Mouse (Mus musculus) erythroblast, embryonic 14.5 days (primary cell): ENCODE measurements around the gene Vstm2a. TPM values are rescaled to one million over a fixed set of nuclear protein-coding genes. Genes with fewer than 3 reads are reported as not detected.

Source experiments
- H3K27me3 ChIP-seq: 2 replicates; pipeline ENCODE4 v1.6.1; 2012; ENCODE audit warnings: inconsistent platforms; ENCODE audit not compliant: control insufficient read depth
- H3K36me3 ChIP-seq: 2 replicates; pipeline ENCODE4 v1.6.1; 2012; ENCODE audit warnings: mild to moderate bottlenecking, inconsistent platforms; ENCODE audit not compliant: control insufficient read depth
- H3K4me1 ChIP-seq: 2 replicates; pipeline ENCODE4 v1.6.1; 2012; ENCODE audit warnings: inconsistent platforms; ENCODE audit not compliant: control insufficient read depth
- H3K4me3 ChIP-seq: replicated peaks from 2 replicates; pipeline ENCODE3; 2012; ENCODE audit warnings: moderate library complexity, mild to moderate bottlenecking, inconsistent platforms
- H3K9me3 ChIP-seq: 2 replicates; pipeline ENCODE4 v1.6.1; 2012; ENCODE audit warnings: low read length, inconsistent platforms, mixed read lengths; ENCODE audit not compliant: control insufficient read depth
- GATA1 ChIP-seq: IDR thresholded peaks from 2 replicates; pipeline ENCODE4 v1.6.1; 2012; ENCODE audit warnings: low read length, inconsistent platforms, mixed read lengths
- TAL1 ChIP-seq: IDR thresholded peaks from 3 replicates; pipeline ENCODE4 v1.6.1; 2012; ENCODE audit warnings: low read length, inconsistent platforms, mixed read lengths
- polyA plus RNA-seq: library from polyadenylated mRNA; stranded (reverse); fragments of >175 nt; gene quantifications from 2 replicates; pipeline ENCODE4 v1.2.3, GENCODE M21; 2012

The Vstm2a gene
- polyA plus RNA-seq, 1 experiment = not detected

- Histone ChIP-seq H3K4me1 (no peaks in the 10 kb centered on the region), H3K4me3 (no peak overlapping the region), H3K27me3 (no peaks in the 10 kb centered on the region), H3K9me3 (no peaks in the 10 kb centered on the region), H3K36me3 (no peaks in the 10 kb centered on the region)
- TF ChIP-seq GATA1 (no peak), TAL1 (no peak)
These were observed 154.2 kb downstream of the Vstm2a start for GRCm38 (mm10) chr11:16411736-16412135.

DNA sequence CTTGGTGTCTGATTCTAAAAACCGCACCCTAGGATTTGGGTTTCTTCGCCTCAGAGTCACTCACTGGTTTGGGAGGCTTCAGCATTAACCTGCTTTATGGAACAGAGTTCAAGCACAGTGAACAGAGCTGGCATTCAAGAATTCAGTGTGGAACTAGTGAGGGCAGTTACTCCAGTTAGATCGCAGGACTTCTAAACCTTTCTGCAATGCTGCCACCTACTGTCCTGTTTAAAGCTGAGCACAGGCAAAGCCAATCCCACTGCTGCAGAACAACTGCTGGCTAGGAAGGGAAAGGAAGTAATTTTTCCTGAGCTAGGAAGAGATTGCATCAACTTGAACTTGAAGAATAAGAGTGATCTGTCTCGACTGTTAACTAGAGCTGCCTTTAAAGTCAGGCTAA is 155.1 kb downstream of the Vstm2a start:
- Histone ChIP-seq H3K4me1 (no peaks in the 10 kb centered on the region), H3K27me3 (no peaks in the 10 kb centered on the region), H3K36me3 (no peaks in the 10 kb centered on the region), H3K9me3 (no peaks in the 10 kb centered on the region), H3K4me3 (no peak overlapping the region)
- TF ChIP-seq TAL1 = no peak
- TF ChIP-seq GATA1 = no peak

DNA sequence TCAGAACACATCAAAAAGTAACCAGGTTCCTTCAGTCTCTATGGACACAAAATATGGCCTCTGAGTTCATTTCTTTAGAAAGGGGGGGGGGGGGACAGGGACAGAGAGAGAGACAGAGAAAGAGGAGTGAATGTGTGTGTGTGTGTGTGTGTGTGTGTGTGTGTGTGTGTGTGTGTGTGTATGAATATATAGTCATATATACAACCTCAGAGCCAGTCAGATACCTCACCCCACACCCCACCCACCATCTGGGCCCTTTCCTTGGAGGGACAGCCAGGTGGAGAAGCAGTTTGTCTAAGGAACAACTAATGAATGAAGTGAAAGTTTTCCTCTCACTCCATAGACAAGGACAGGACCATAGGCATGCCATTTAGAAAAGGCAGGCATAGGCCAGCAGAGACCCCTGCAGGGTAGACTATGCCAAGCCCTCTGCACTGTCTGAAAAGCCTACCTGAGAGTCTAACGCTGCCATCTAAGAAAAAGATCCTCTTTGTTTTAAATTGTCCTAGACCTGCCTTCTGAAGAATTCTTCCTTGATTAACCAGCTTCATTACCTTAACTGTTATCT is 155.6 kb downstream of the Vstm2a start:
- H3K4me1 ChIP-seq = no peaks in the 10 kb centered on the region
- no peaks in the 10 kb centered on the region for H3K36me3 ChIP-seq
- TF ChIP-seq GATA1 (no peak), TAL1 (no peak)
- no peak overlapping the region for H3K4me3 ChIP-seq
- no peaks in the 10 kb centered on the region for H3K9me3 ChIP-seq
- no peaks in the 10 kb centered on the region for H3K27me3 ChIP-seq

DNA sequence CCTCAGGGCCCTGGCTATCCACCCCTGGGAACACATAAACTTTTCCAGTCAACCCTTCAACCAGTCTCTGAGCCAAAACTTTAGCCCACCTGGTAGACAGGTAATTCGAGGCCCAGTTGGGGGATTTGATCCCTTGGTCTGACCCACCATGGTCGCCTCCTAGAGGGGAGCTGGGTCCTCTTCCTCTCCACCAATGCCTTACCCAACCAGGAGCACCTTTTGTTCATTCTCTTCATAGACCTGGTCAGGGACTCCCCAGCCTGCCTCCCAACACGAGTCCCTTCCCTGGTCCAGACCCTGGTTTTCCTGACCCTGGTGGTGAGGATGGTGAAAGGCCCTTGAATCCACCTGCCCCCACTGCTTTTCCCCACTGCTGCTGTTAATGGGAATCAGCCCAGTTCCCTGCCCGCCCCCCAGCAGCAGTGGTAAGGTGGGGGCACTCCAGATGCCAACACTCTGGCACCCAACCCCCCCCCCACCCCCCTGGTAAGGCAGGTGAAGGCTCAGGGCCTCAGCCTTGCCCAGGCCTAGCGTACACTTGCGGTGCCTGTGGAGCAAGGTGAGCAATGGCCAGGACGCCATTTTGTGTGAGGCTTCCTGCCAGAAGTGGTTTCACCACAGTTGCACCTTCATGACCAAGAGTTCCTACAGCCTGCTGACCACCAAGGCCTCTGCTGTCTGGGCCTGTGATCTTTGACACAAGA is 182.2 kb downstream of the Vstm2a start:
- Histone ChIP-seq H3K27me3 (no peaks in the 10 kb centered on the region), H3K4me3 (no peak overlapping the region), H3K4me1 (no peaks in the 10 kb centered on the region), H3K36me3 (no peaks in the 10 kb centered on the region), H3K9me3 (peaks cover 24% of the 10 kb centered on the region)
- TF ChIP-seq TAL1 (no peak), GATA1 (no peak)
